Mouse (Mus musculus): ENCODE data around the gene Cadm1. TPM values are rescaled to one million over a fixed set of nuclear protein-coding genes. Genes with fewer than 3 reads are reported as not detected.

Cadm1 gene
- polyA plus RNA-seq, 1 experiment from 2014 or later: 41.3 TPM

- WGBS: 82% methylated on average over 11 of the region's 11 CpGs
- H3K9ac ChIP-seq (ENCODE audit: low read length): no peak overlapping the region
- H3K9me3 ChIP-seq (replicated peaks; ENCODE audit: control insufficient read depth, low read length): no peaks in the 10 kb centered on the region
- H3K4me1 ChIP-seq (ENCODE audit: control insufficient read depth, insufficient read depth, low read length): peaks cover 11% of the 10 kb centered on the region; the same call in 1 of the 2 replicates
- no peak overlapping the region for H3K4me3 ChIP-seq (replicated peaks; ENCODE audit: low read length)
- H3K4me2 ChIP-seq (ENCODE audit: low read depth, low read length): no peak overlapping the region
- H3K36me3 ChIP-seq (ENCODE audit: control insufficient read depth, insufficient read depth, low read length): no peaks in the 10 kb centered on the region
- H3K27me3 ChIP-seq (ENCODE audit: control insufficient read depth, insufficient read depth, low read length): peaks cover 13% of the 10 kb centered on the region
- no peak overlapping the region for H3K27ac ChIP-seq (ENCODE audit: low read length)
- no peak for ATAC-seq (ENCODE audit: insufficient read depth, low FRiP score)
Measured at GRCm38 (mm10) chr9:47534573-47535475, 4.9 kb downstream of the Cadm1 start.

DNA sequence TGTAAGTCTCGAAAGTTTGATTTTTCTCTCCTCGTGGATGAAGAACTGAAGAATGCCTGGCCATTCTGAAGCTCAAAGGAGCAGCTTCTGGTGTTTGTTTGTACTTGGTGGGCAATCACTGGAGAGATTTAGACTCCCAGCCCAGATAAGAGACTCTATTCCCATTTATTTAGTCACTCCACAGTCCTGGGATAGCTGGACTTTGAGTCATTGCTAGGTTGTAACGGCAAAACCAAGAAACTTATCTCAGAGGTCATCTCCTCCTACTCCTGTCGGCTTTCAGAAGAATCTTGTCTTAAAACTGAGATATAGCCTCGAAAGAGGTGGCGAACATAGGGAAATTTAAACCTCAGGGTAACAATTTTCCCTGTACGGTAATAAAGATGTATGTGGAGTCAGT, 15.3 kb downstream of the Cadm1 start:
- WGBS: 42% methylated on average over 7 of the region's 7 CpGs
- Histone ChIP-seq H3K4me1 (ENCODE audit: control insufficient read depth, insufficient read depth, low read length) (no peaks in the 10 kb centered on the region), H3K9me3 (replicated peaks; ENCODE audit: control insufficient read depth, low read length) (no peaks in the 10 kb centered on the region), H3K36me3 (ENCODE audit: control insufficient read depth, insufficient read depth, low read length) (no peaks in the 10 kb centered on the region), H3K9ac (ENCODE audit: low read length) (no peak overlapping the region), H3K4me3 (replicated peaks; ENCODE audit: low read length) (no peak overlapping the region), H3K27ac (ENCODE audit: low read length) (no peak overlapping the region), H3K27me3 (ENCODE audit: control insufficient read depth, insufficient read depth, low read length) (no peaks in the 10 kb centered on the region), H3K4me2 (ENCODE audit: low read depth, low read length) (no peak overlapping the region)
- no peak for ATAC-seq (ENCODE audit: insufficient read depth, low FRiP score)

DNA sequence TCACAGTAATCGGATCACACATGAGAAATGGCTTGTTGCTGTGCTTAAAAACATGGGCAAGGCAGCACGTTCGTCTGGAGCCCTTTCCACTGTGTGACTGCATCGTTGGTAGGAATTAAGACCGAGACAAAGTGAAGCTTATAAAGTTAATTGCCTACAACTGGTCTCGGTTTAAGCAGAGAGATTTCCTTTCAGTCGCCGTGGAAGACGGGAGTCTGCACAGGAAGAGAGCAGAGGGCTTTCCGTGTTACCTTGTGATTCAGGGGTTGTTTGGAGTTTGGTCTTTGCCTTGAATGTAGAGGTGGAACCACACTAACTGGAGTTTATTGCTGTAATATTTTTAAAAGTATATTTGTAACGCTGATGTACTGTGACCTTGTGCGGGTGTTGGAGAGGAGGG, 15.7 kb downstream of the Cadm1 start:
- WGBS: 37% methylated on average over 12 of the region's 12 CpGs
- no peak overlapping the region for H3K4me2 ChIP-seq (ENCODE audit: low read depth, low read length)
- ATAC-seq (ENCODE audit: insufficient read depth, low FRiP score): no peak

GRCm38 (mm10) chr9:47548402-47548801, 18.4 kb downstream of the Cadm1 start:
- no peaks in the 10 kb centered on the region for H3K27me3 ChIP-seq (ENCODE audit: control insufficient read depth, insufficient read depth, low read length)
- no peaks in the 10 kb centered on the region for H3K36me3 ChIP-seq (ENCODE audit: control insufficient read depth, insufficient read depth, low read length)
- no peak for ATAC-seq (ENCODE audit: insufficient read depth, low FRiP score)
- 0 out of 2 replicates have a peak, but pooled peaks cover 2% of the 10 kb centered on the region for H3K9me3 ChIP-seq (replicated peaks; ENCODE audit: control insufficient read depth, low read length)
- no peak overlapping the region for H3K4me2 ChIP-seq (ENCODE audit: low read depth, low read length)
- H3K9ac ChIP-seq (ENCODE audit: low read length): no peak overlapping the region
- no peak overlapping the region for H3K4me3 ChIP-seq (replicated peaks; ENCODE audit: low read length)
- WGBS: 87% methylated on average over 12 of the region's 12 CpGs
- no peak overlapping the region for H3K27ac ChIP-seq (ENCODE audit: low read length)
- no peaks in the 10 kb centered on the region for H3K4me1 ChIP-seq (ENCODE audit: control insufficient read depth, insufficient read depth, low read length)

More for the DNA sequence above, 15.7 kb downstream of the Cadm1 start:
- no peak overlapping the region for H3K9ac ChIP-seq (ENCODE audit: low read length)
- no peaks in the 10 kb centered on the region for H3K27me3 ChIP-seq (ENCODE audit: control insufficient read depth, insufficient read depth, low read length)
- no peaks in the 10 kb centered on the region for H3K4me1 ChIP-seq (ENCODE audit: control insufficient read depth, insufficient read depth, low read length)
- no peaks in the 10 kb centered on the region for H3K9me3 ChIP-seq (replicated peaks; ENCODE audit: control insufficient read depth, low read length)
- H3K27ac ChIP-seq (ENCODE audit: low read length): no peak overlapping the region
- H3K4me3 ChIP-seq (replicated peaks; ENCODE audit: low read length): no peak overlapping the region
- H3K36me3 ChIP-seq (ENCODE audit: control insufficient read depth, insufficient read depth, low read length): no peaks in the 10 kb centered on the region

DNA sequence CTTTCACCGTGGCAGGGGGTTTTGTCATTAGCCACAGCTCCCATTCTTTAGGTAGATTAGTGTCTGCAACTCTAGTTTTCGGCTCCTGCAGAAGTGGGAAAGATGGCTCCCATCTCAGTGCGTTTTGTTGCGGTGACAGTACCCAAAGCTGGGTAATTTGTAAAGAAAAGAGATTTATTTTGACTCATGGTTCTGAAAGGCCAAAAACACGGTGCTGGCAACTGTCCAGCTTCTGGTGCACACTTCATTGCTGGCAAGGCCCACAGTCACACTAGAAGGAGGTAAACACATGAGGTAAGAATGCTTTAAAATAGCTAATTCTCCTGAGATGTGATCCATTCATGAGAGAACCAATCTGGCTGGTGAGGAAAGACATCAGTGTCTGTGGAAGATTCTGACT, 18.9 kb downstream of the Cadm1 start:
- Histone ChIP-seq H3K27me3 (ENCODE audit: control insufficient read depth, insufficient read depth, low read length) (no peaks in the 10 kb centered on the region), H3K4me1 (ENCODE audit: control insufficient read depth, insufficient read depth, low read length) (no peaks in the 10 kb centered on the region), H3K9ac (ENCODE audit: low read length) (no peak overlapping the region), H3K4me3 (replicated peaks; ENCODE audit: low read length) (no peak overlapping the region), H3K27ac (ENCODE audit: low read length) (no peak overlapping the region), H3K9me3 (replicated peaks; ENCODE audit: control insufficient read depth, low read length) (0 out of 2 replicates have a peak, but pooled peaks cover 2% of the 10 kb centered on the region), H3K36me3 (ENCODE audit: control insufficient read depth, insufficient read depth, low read length) (no peaks in the 10 kb centered on the region), H3K4me2 (ENCODE audit: low read depth, low read length) (no peak overlapping the region)
- 88% methylated on average over 5 of the region's 5 CpGs for WGBS
- ATAC-seq (ENCODE audit: insufficient read depth, low FRiP score): no peak

DNA sequence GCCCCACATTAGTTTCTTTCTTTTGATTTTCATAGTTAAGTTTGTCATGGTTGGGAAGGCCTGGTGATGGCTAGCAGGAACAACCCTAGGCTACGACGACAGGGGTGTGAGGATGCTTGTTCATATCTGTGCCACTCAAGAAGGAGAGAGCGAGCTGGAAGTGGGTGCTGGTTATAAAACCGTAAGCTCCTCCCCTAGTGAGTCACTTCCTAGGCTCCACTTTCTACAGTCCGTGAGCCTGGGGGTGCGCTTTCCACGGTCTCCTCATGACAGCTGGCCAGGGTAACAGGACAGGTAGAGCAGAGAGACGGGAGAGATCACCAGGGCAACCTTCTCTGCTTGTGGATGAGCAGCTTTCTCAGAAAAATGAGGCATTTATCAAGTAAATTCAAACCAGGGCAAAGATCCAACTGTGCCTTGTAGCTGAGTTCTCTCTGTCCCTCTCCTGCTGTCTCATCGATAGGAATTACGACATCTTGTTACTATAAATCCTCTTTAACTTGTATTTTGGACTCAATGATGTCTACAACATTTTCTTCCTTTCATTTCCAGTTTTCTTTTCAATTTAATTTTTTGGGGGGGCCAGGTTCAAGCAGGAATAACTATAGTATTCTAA, 23.1 kb downstream of the Cadm1 start:
- H3K4me2 ChIP-seq (ENCODE audit: low read depth, low read length): no peak overlapping the region
- no peak overlapping the region for H3K27ac ChIP-seq (ENCODE audit: low read length)
- 86% methylated on average over 10 of the region's 10 CpGs for WGBS
- no peaks in the 10 kb centered on the region for H3K36me3 ChIP-seq (ENCODE audit: control insufficient read depth, insufficient read depth, low read length)
- H3K9me3 ChIP-seq (replicated peaks; ENCODE audit: control insufficient read depth, low read length): 0 out of 2 replicates have a peak, but pooled peaks cover 2% of the 10 kb centered on the region
- ATAC-seq (ENCODE audit: insufficient read depth, low FRiP score): no peak
- no peaks in the 10 kb centered on the region for H3K27me3 ChIP-seq (ENCODE audit: control insufficient read depth, insufficient read depth, low read length)
- H3K4me1 ChIP-seq (ENCODE audit: control insufficient read depth, insufficient read depth, low read length): no peaks in the 10 kb centered on the region
- no peak overlapping the region for H3K9ac ChIP-seq (ENCODE audit: low read length)
- no peak overlapping the region for H3K4me3 ChIP-seq (replicated peaks; ENCODE audit: low read length)

DNA sequence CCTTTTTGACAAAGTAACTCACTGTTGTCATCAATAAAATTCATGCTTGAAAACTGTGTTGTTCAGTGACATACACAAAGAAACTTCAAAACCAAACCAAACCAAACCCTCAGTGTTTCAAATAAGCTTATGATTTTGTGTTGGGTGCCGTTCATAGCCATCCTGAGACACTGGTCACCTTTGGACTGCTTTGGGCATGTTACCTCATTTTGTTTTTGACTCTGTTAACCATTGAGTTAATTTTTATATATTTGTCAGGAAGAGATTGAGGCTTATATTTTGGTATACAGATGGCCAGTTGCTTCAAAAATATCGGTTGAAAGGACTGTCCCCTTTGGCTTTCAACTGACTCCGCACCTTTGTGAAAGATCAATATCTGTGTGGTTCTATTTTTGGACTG, 30.8 kb downstream of the Cadm1 start:
- Histone ChIP-seq H3K4me2 (ENCODE audit: low read depth, low read length) (no peak overlapping the region), H3K27me3 (ENCODE audit: control insufficient read depth, insufficient read depth, low read length) (no peaks in the 10 kb centered on the region), H3K4me3 (replicated peaks; ENCODE audit: low read length) (no peak overlapping the region), H3K9ac (ENCODE audit: low read length) (no peak overlapping the region), H3K4me1 (ENCODE audit: control insufficient read depth, insufficient read depth, low read length) (no peaks in the 10 kb centered on the region), H3K36me3 (ENCODE audit: control insufficient read depth, insufficient read depth, low read length) (no peaks in the 10 kb centered on the region), H3K27ac (ENCODE audit: low read length) (no peak overlapping the region), H3K9me3 (replicated peaks; ENCODE audit: control insufficient read depth, low read length) (no peaks in the 10 kb centered on the region)
- WGBS: 85% methylated on average over 3 of the region's 3 CpGs
- ATAC-seq (ENCODE audit: insufficient read depth, low FRiP score): no peak

- WGBS: 81% methylated on average over 4 of the region's 4 CpGs
- ATAC-seq (ENCODE audit: insufficient read depth, low FRiP score): no peak
- H3K27me3 ChIP-seq (ENCODE audit: control insufficient read depth, insufficient read depth, low read length): no peaks in the 10 kb centered on the region
- no peak overlapping the region for H3K4me2 ChIP-seq (ENCODE audit: low read depth, low read length)
- no peaks in the 10 kb centered on the region for H3K9me3 ChIP-seq (replicated peaks; ENCODE audit: control insufficient read depth, low read length)
- H3K27ac ChIP-seq (ENCODE audit: low read length): no peak overlapping the region
- H3K4me3 ChIP-seq (replicated peaks; ENCODE audit: low read length): no peak overlapping the region
- H3K4me1 ChIP-seq (ENCODE audit: control insufficient read depth, insufficient read depth, low read length): no peaks in the 10 kb centered on the region
- H3K9ac ChIP-seq (ENCODE audit: low read length): no peak overlapping the region
- H3K36me3 ChIP-seq (ENCODE audit: control insufficient read depth, insufficient read depth, low read length): no peaks in the 10 kb centered on the region
Measured at GRCm38 (mm10) chr9:47561596-47561995, 31.6 kb downstream of the Cadm1 start.

DNA sequence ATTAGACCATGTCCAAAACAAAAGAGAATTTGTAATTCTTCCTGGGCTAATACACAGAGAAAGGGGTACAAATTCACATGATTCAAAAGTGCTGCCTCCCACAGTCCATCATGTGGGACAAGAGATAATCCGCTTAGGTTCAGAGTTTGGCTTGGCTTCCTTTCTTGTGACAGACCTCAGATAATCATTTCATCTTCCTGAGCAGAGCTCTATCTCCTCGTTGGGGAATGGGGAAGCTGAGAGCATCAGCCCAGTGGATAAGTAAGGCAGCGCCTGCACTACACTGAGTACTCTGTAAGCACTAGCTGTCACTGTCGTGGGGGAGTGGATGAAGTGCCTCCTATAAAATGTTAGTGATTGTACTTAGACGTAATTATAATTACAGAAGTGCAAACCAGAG, 35.1 kb downstream of the Cadm1 start:
- Histone ChIP-seq H3K27ac (ENCODE audit: low read length) (no peak overlapping the region), H3K4me2 (ENCODE audit: low read depth, low read length) (no peak overlapping the region), H3K9me3 (replicated peaks; ENCODE audit: control insufficient read depth, low read length) (no peaks in the 10 kb centered on the region), H3K9ac (ENCODE audit: low read length) (no peak overlapping the region), H3K27me3 (ENCODE audit: control insufficient read depth, insufficient read depth, low read length) (no peaks in the 10 kb centered on the region), H3K4me1 (ENCODE audit: control insufficient read depth, insufficient read depth, low read length) (no peaks in the 10 kb centered on the region), H3K4me3 (replicated peaks; ENCODE audit: low read length) (no peak overlapping the region), H3K36me3 (ENCODE audit: control insufficient read depth, insufficient read depth, low read length) (no peaks in the 10 kb centered on the region)
- no peak for ATAC-seq (ENCODE audit: insufficient read depth, low FRiP score)
- 48% methylated on average over 5 of the region's 5 CpGs for WGBS

Data from stomach, embryonic 16.5 days (tissue).